Mouse (Mus musculus): ENCODE results near the gene Mrpl47. TPM values are rescaled to one million over a fixed set of nuclear protein-coding genes. Genes with fewer than 3 reads are reported as not detected.

Gene Mrpl47
- 14.4 TPM for polyA plus RNA-seq (2017; shearing (Covaris generic))

DNA sequence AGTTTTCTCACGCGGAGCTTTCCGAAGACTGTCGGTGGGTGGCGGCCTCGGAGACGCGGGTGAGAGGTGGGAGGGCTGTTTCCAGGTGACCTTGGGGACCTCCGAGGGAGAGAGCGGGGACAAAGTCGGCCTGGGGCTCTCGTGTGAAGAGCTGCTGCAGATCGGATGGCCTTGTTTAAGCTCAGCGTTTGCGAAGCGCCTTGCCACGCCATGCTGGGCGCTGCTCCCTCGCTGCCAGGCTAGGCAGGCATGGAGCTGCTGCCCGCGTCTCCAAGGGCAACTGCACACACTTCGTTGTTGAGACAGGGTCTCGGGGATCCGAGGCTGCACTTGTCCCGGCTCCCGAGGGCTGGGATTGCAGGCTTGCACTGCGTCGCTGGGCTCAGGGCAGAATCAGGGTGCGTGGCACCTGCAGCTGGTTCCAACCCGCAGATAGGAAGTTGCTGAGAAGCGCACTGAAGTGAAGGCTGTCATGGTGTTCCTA is at the start of gene Mrpl47:
Gene Mrpl47 (minus strand): TSS at position 434 of the 484 bp plus-strand sequence.

DNA sequence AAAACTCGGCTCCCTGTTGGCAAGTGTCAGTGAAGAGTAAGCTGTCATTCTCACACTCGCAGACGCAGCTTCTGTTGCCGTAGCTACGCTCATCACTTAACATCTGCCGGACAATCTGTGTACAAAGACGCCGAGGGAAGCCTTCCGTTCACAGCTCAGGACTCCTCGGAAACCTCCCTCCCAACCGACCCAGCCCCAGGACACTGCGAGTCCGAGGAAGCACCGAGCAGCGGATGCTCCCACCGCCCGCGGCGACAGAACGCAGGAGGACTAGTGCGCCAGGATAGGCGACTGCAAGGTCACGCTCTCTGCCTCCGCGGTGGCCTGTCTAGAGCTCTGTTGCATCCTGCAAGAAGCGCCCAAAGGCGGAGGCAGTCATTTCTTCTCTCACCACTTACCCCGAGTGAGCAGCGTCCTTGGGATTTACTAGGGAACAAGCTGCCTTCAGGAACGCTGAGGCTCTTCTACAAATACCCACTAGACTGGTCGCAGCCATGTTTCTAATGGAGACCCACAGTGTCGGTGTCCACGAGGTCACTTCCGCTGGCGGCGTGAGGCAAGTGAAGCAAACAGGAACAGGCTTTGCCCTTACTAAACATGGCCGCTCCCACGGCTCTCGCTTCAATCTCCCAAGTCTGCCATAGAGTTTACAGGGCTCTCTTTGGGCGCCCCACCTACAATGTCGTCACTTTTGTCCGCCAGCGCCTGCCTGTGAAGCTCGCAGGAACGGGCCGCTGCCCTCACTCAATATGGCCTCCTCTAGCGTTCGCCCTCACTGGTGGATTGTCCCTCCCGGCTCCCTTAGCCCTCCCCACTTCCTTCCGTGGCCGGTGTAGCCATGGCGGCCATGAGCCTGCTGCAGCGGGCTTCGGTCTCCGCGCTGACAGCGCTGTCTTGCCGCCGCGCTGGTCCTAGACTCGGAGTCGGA is 897 bp downstream of the Mrpl47 start, which contains the start of gene Ndufb5:
Gene Ndufb5 (plus strand): TSS at position 747 of the 928 bp plus-strand sequence.

DNA sequence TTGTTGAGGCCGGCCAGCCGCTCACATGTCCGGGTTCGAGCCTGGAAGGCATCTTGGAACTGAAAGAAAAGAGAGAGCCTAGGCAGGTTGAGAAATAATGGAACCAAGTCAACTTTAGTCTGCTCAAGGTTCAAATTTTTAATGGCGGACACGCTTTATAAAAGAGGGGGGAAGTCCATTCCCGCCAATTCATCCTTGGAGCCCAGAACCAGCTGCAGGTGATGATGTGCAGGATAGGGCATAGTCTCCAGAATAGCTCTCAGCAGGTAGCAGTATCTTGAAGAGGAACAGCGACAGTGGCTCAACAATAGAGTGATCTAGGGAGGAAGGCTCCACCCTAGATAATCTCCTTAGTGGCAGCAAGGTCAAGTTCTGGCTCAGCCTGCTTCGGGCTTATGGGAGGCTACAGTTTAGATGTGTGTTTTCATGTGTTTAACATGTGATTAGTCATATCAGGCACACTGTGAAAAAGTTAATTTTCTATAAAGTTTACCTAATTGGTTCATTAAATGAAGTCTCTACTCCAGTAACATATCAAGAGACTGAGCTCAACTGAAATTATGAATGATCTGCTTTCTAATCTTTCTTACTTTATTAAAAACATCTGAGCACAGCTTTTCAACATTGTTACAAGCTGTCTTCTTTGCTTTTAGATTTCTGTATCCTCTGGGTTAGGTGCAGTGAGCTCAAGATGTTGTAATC is 31.6 kb downstream of the Mrpl47 start, which contains the start of gene Actl6a:
Gene Actl6a (plus strand): TSS at position 652 of the 702 bp plus-strand sequence.

Other genes starting within 250 kb of the Mrpl47 start
- 0.21 TPM for gene Kcnmb3, start 245.4 kb downstream of the Mrpl47 start, polyA plus RNA-seq (2017; shearing (Covaris generic))
- 63.7 TPM for gene Zfp639, start 227.3 kb downstream of the Mrpl47 start, polyA plus RNA-seq (2017; shearing (Covaris generic))
- gene Mfn1, start 208.1 kb downstream of the Mrpl47 start, polyA plus RNA-seq (2017; shearing (Covaris generic)) = 21.9 TPM
- gene Gnb4, start 121.0 kb downstream of the Mrpl47 start, polyA plus RNA-seq (2017; shearing (Covaris generic)) = 2.7 TPM
- 82.6 TPM for gene Actl6a, start 31.3 kb downstream of the Mrpl47 start, polyA plus RNA-seq (2017; shearing (Covaris generic))
- 126 TPM for gene Ndufb5, start 615 bp downstream of the Mrpl47 start, polyA plus RNA-seq (2017; shearing (Covaris generic))
- not detected for gene Usp13, start 79.9 kb upstream of the Mrpl47 start, polyA plus RNA-seq (2017; shearing (Covaris generic))

All from effector memory CD4-positive, alpha-beta T cell, adult 5 months (primary cell).